Mouse (Mus musculus) neural tube, postnatal 0 days (tissue): ENCODE measurements around the gene Crygd. TPM values are rescaled to one million over a fixed set of nuclear protein-coding genes. Genes with fewer than 3 reads are reported as not detected.

ENCODE experiments used
- polyA plus RNA-seq: library from polyadenylated mRNA; unstranded; fragments of >200 nt; fragmentation: Nextera tagmentation; extraction: Ambion mirVana; gene quantifications from 2 replicates; pipeline ENCODE4 v1.2.1, GENCODE M21; 2015

Gene Crygd
- 0.45 TPM in 1 of 2 replicates, not detected in the other for polyA plus RNA-seq

GRCm38 (mm10) chr1:65063352-65063751, at the start of gene Crygd:
Gene Crygd (minus strand): TSS chr1:65063452.

GRCm38 (mm10) chr1:65103273-65103672, 40.0 kb upstream of the Crygd start, which contains the start of gene Cryga:
Gene Cryga (minus strand): TSS chr1:65103373.

GRCm38 (mm10) chr1:65082188-65082587, 18.9 kb upstream of the Crygd start, which contains the start of gene Crygb:
Gene Crygb (minus strand): TSS chr1:65082288.

GRCm38 (mm10) chr1:65073589-65073988, 10.3 kb upstream of the Crygd start, which contains the start of gene Crygc:
Gene Crygc (minus strand): TSS chr1:65073689.

GRCm38 (mm10) chr1:65050952-65051351, 12.3 kb downstream of the Crygd start, which contains the start of gene Cryge:
Gene Cryge (minus strand): TSS chr1:65051149.

GRCm38 (mm10) chr1:65032641-65033040, 30.6 kb downstream of the Crygd start, which contains the start of gene Akr1cl:
Gene Akr1cl (minus strand): TSS chr1:65032759.

Other genes with a start within 250 kb of the Crygd start
- gene Plekhm3, start 106.6 kb downstream of the Crygd start, polyA plus RNA-seq: 5.8 and 7.7 TPM in 2 replicates
- not detected in 2 replicates for gene Akr1cl, start 30.7 kb downstream of the Crygd start, polyA plus RNA-seq
- gene Cryge, start 12.3 kb downstream of the Crygd start, polyA plus RNA-seq: not detected in 2 replicates
- not detected in 2 replicates for gene Crygc, start 10.2 kb upstream of the Crygd start, polyA plus RNA-seq
- 1.3 and 2.0 TPM in 2 replicates for gene Crygb, start 18.8 kb upstream of the Crygd start, polyA plus RNA-seq
- gene Cryga, start 39.9 kb upstream of the Crygd start, polyA plus RNA-seq: 1.3 and 1.6 TPM in 2 replicates
- 0.39 and 0.52 TPM in 2 replicates for gene Gm28845, start 56.1 kb upstream of the Crygd start, polyA plus RNA-seq
- 8.4 and 9.1 TPM in 2 replicates for gene D630023F18Rik, start 59.8 kb upstream of the Crygd start, polyA plus RNA-seq
- 261 and 277 TPM in 2 replicates for gene Idh1, start 123.0 kb upstream of the Crygd start, polyA plus RNA-seq
- gene Pikfyve, start 123.2 kb upstream of the Crygd start, polyA plus RNA-seq: 7.0 and 7.8 TPM in 2 replicates
- gene Pth2r, start 218.6 kb upstream of the Crygd start, polyA plus RNA-seq: 4.4 TPM in 2 replicates